Mouse (Mus musculus) MEL (cell line): ENCODE results near the gene Zfp775. TPM values are rescaled to one million over a fixed set of nuclear protein-coding genes. Genes with fewer than 3 reads are reported as not detected.

Experiments
- DNase-seq: peaks from one replicate; pipeline ENCODE4 v3.0.0; 2011; ENCODE audit warnings: low read depth, low spot score
- H3K27ac ChIP-seq: 2 replicates; pipeline ENCODE4 v1.5.1; 2012; ENCODE audit warnings: low read depth, mild to moderate bottlenecking, control low read depth, low read length, moderate library complexity; ENCODE audit not compliant: control insufficient read depth
- H3K27me3 ChIP-seq, 2 experiments: fragments of 150-350 bp in 1 of 2; sonication (generic) in 1 of 2; 2 replicates each; pipeline ENCODE4 v1.6.1; 2012; ENCODE audit warnings: low read length in 2 of 2, mild to moderate bottlenecking in 2 of 2, improper control_type of control experiment in 1 of 2, moderate library complexity in 1 of 2; ENCODE audit not compliant: insufficient read depth in 2 of 2, control insufficient read depth in 1 of 2
- H3K36me3 ChIP-seq, 2 experiments: 2 replicates each; pipeline ENCODE4 v1.6.1; 2012 to 2014; ENCODE audit warnings: low read length in 2 of 2, improper control_type of control experiment in 1 of 2, inconsistent platforms in 1 of 2, mild to moderate bottlenecking in 1 of 2; ENCODE audit not compliant: insufficient read depth in 2 of 2, control insufficient read depth in 1 of 2
- H3K4me1 ChIP-seq, 2 experiments: fragments of 150-350 bp in 1 of 2; sonication (generic) in 1 of 2; 2 replicates each; pipeline ENCODE4 v1.6.1; 2012; ENCODE audit warnings: low read length in 2 of 2, improper control_type of control experiment in 1 of 2, mild to moderate bottlenecking in 1 of 2; ENCODE audit not compliant: insufficient read depth in 2 of 2, control insufficient read depth in 1 of 2
- H3K4me3 ChIP-seq, 2 experiments: fragments of 150-350 bp in 1 of 2; sonication (generic) in 1 of 2; 2 replicates each; pipeline ENCODE4 v1.5.1; 2012; ENCODE audit warnings: low read depth in 2 of 2, low read length in 2 of 2, mild to moderate bottlenecking in 2 of 2, moderate library complexity in 2 of 2, control low read depth in 1 of 2, improper control_type of control experiment in 1 of 2; ENCODE audit not compliant: control insufficient read depth in 1 of 2, insufficient read depth in 1 of 2
- H3K79me2 ChIP-seq: 2 replicates; pipeline ENCODE4 v1.6.1; 2012; ENCODE audit warnings: mild to moderate bottlenecking, low read length, moderate library complexity; ENCODE audit not compliant: control insufficient read depth, poor library complexity, insufficient read depth
- H3K9ac ChIP-seq: 2 replicates; pipeline ENCODE4 v1.6.1; 2012; ENCODE audit warnings: low read depth, mild to moderate bottlenecking, control low read depth, low read length, moderate library complexity; ENCODE audit not compliant: control insufficient read depth, poor library complexity, severe bottlenecking
- H3K9me3 ChIP-seq: fragments of 150-350 bp; sonication (generic); replicated peaks from 2 replicates; pipeline ENCODE4 v1.6.1; 2012; ENCODE audit warnings: mild to moderate bottlenecking, low read length, improper control_type of control experiment, moderate library complexity; ENCODE audit not compliant: insufficient read depth
- BHLHE40 ChIP-seq: IDR thresholded peaks from 2 replicates; pipeline ENCODE4 v1.6.1; 2012; ENCODE audit warnings: low read depth, mild to moderate bottlenecking, inconsistent platforms, low read length, improper control_type of control experiment, borderline replicate concordance
- CTCF ChIP-seq, 3 experiments: IDR thresholded peaks in 2 of 3; conservative IDR thresholded peaks in 1 of 3; 2 replicates each; pipeline ENCODE4 v1.5.1; 2011 to 2012; ENCODE audit warnings: low read length in 3 of 3, low read depth in 2 of 3, mild to moderate bottlenecking in 2 of 3, improper control_type of control experiment in 1 of 3, inconsistent platforms in 1 of 3, mixed read lengths in 1 of 3, moderate library complexity in 1 of 3; ENCODE audit not compliant: control insufficient read depth in 1 of 3, insufficient read depth in 1 of 3, poor library complexity in 1 of 3, severe bottlenecking in 1 of 3
- GABPA ChIP-seq: IDR thresholded peaks from 2 replicates; pipeline ENCODE4 v1.6.1; 2012; ENCODE audit warnings: low read depth, mild to moderate bottlenecking, inconsistent platforms, low read length, improper control_type of control experiment, moderate library complexity
- GATA1 ChIP-seq: IDR thresholded peaks from 2 replicates; pipeline ENCODE4 v1.6.1; 2011; ENCODE audit warnings: low read depth, low read length, improper control_type of control experiment
- HCFC1 ChIP-seq: IDR thresholded peaks from 2 replicates; pipeline ENCODE4 v1.6.1; 2012; ENCODE audit warnings: low read depth, mild to moderate bottlenecking, inconsistent platforms, low read length, improper control_type of control experiment, moderate library complexity
- MEF2A ChIP-seq: IDR thresholded peaks from 2 replicates; pipeline ENCODE4 v1.6.1; 2014; ENCODE audit warnings: low read depth, mild to moderate bottlenecking, inconsistent platforms, low read length, improper control_type of control experiment; ENCODE audit not compliant: poor library complexity, insufficient replicate concordance, severe bottlenecking; ENCODE audit errors: extremely low read depth
- MYB ChIP-seq: IDR thresholded peaks from 2 replicates; pipeline ENCODE4 v1.6.1; 2011; ENCODE audit warnings: mild to moderate bottlenecking, low read depth, low read length, improper control_type of control experiment
- MYC ChIP-seq: IDR thresholded peaks from 2 replicates; pipeline ENCODE4 v1.6.1; 2011; ENCODE audit warnings: low read depth, mild to moderate bottlenecking, low read length, improper control_type of control experiment, moderate library complexity
- NELFE ChIP-seq: IDR thresholded peaks from 2 replicates; pipeline ENCODE4 v1.6.1; 2011; ENCODE audit warnings: low read depth, low read length, improper control_type of control experiment
- NRF1 ChIP-seq: IDR thresholded peaks from 2 replicates; pipeline ENCODE4 v1.6.1; 2014; ENCODE audit warnings: low read depth, mild to moderate bottlenecking, inconsistent platforms, low read length, improper control_type of control experiment, moderate library complexity; ENCODE audit not compliant: poor library complexity, insufficient read depth, severe bottlenecking
- POLR2A ChIP-seq, 2 experiments: IDR thresholded peaks; 2 replicates each; pipeline ENCODE4 v1.6.1; 2011 to 2012; ENCODE audit warnings: low read length in 2 of 2, mild to moderate bottlenecking in 2 of 2, control low read depth in 1 of 2, improper control_type of control experiment in 1 of 2, low read depth in 1 of 2, moderate library complexity in 1 of 2; ENCODE audit not compliant: control insufficient read depth in 1 of 2, insufficient read depth in 1 of 2, poor library complexity in 1 of 2
- POLR2AphosphoS5 ChIP-seq: IDR thresholded peaks from 2 replicates; pipeline ENCODE4 v1.6.1; 2012; ENCODE audit warnings: low read depth, borderline replicate concordance, mild to moderate bottlenecking, inconsistent platforms, low read length, moderate library complexity, mixed read lengths
- RAD21 ChIP-seq: IDR thresholded peaks from 2 replicates; pipeline ENCODE4 v1.6.1; 2011; ENCODE audit warnings: mild to moderate bottlenecking, low read depth, low read length, improper control_type of control experiment
- SIN3A ChIP-seq: IDR thresholded peaks from 2 replicates; pipeline ENCODE4 v1.6.1; 2012; ENCODE audit warnings: low read length, improper control_type of control experiment, inconsistent platforms
- SMC3 ChIP-seq: IDR thresholded peaks from 2 replicates; pipeline ENCODE4 v1.6.1; 2011; ENCODE audit warnings: low read depth, low read length, improper control_type of control experiment
- UBTF ChIP-seq: IDR thresholded peaks from 2 replicates; pipeline ENCODE4 v1.6.1; 2012; ENCODE audit warnings: low read depth, mild to moderate bottlenecking, inconsistent platforms, low read length, improper control_type of control experiment, moderate library complexity, borderline replicate concordance; ENCODE audit not compliant: insufficient read depth
- USF2 ChIP-seq, 2 experiments: IDR thresholded peaks; 2 replicates each; pipeline ENCODE4 v1.6.1; 2011 to 2012; ENCODE audit warnings: improper control_type of control experiment in 2 of 2, low read length in 2 of 2, borderline replicate concordance in 1 of 2, inconsistent platforms in 1 of 2, low read depth in 1 of 2, mild to moderate bottlenecking in 1 of 2; ENCODE audit not compliant: insufficient read depth in 1 of 2
- ZC3H11A ChIP-seq: IDR thresholded peaks from 2 replicates; pipeline ENCODE4 v1.6.1; 2012; ENCODE audit warnings: low read depth, mild to moderate bottlenecking, inconsistent platforms, low read length, improper control_type of control experiment
- ZMIZ1 ChIP-seq: IDR thresholded peaks from 2 replicates; pipeline ENCODE4 v1.6.1; 2012; ENCODE audit warnings: low read depth, mild to moderate bottlenecking, inconsistent platforms, low read length, improper control_type of control experiment, moderate library complexity
- polyA plus RNA-seq, 2 experiments: library from polyadenylated mRNA; stranded (reverse) in 1 of 2; unstranded in 1 of 2; fragments of >175 nt in 1 of 2; fragments of >200 nt in 1 of 2; gene quantifications; 2 replicates each; pipeline versions ENCODE4 v1.2.1 to v1.2.4; 2012; ENCODE audit warnings: low replicate concordance in 2 of 2, low read depth in 1 of 2; ENCODE audit not compliant: insufficient read length in 2 of 2, insufficient read depth in 1 of 2, missing spikeins in 1 of 2
- total RNA-seq: library from RNA; depleted of rRNA; stranded (reverse); fragments of 300-350 nt; gene quantifications from 2 replicates; pipeline ENCODE4 v1.2.3, GENCODE M21; 2012

Zfp775 gene
- total and polyA plus RNA-seq, 3 experiments: not detected

- H3K27me3 ChIP-seq: no peaks in the 10 kb centered on the region
- DNase-seq: no peak
- no peaks in the 10 kb centered on the region for H3K79me2 ChIP-seq
- no peak overlapping the region for H3K9ac ChIP-seq
- H3K27ac ChIP-seq: no peak overlapping the region
- H3K36me3 ChIP-seq: no peaks in the 10 kb centered on the region
- H3K4me1 ChIP-seq: no peaks in the 10 kb centered on the region
- no peaks in the 10 kb centered on the region for H3K9me3 ChIP-seq
- TF ChIP-seq NELFE: no peak
- TF ChIP-seq MYC: no peak
- TF ChIP-seq HCFC1: no peak
- TF ChIP-seq MYB: no peak
- no peak for TF ChIP-seq UBTF
- TF ChIP-seq POLR2A (IDR thresholded peaks at IDR 0.05; ENCODE audit: control insufficient read depth in 1 of 2, insufficient read depth in 1 of 2, low read depth in 1 of 2, low read length in 2 of 2, poor library complexity in 1 of 2): no peak
- no peak overlapping the region; a peak in 1 of 4 replicates for H3K4me3 ChIP-seq
Observed at GRCm38 (mm10) chr6:48578736-48579135, 23.1 kb upstream of the Zfp775 start.

DNA sequence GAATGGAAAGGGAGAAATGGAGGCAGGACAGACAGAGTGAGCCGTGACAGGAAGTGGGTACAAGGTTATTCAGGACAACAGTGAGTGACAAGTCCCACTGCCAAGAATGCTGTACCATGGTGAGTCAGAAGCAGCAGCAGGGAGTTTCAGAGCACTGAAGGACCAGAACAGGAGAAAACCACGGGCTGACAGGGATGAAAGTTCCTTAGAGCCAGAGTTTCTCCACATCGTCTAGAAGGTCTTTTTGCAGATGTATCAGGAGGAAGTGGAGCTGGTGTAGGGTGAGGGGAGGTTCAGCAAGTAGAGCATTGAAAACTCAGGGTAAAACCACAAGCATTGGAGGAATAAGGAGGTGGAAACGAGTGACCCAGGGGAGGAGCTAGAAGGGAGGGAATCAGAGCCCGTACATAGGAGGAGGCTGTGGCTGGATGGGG is 22.6 kb upstream of the Zfp775 start:
- Histone ChIP-seq H3K9ac (no peak overlapping the region), H3K4me1 (no peaks in the 10 kb centered on the region), H3K4me3 (peak overlapping the region in 1 of 2 experiments; percentile 18; a peak in 3 of 4 replicates), H3K79me2 (no peaks in the 10 kb centered on the region), H3K36me3 (no peaks in the 10 kb centered on the region), H3K27me3 (no peaks in the 10 kb centered on the region), H3K27ac (no peak overlapping the region), H3K9me3 (no peaks in the 10 kb centered on the region)
- no peak for TF ChIP-seq ZC3H11A
- DNase-seq: no peak

DNA sequence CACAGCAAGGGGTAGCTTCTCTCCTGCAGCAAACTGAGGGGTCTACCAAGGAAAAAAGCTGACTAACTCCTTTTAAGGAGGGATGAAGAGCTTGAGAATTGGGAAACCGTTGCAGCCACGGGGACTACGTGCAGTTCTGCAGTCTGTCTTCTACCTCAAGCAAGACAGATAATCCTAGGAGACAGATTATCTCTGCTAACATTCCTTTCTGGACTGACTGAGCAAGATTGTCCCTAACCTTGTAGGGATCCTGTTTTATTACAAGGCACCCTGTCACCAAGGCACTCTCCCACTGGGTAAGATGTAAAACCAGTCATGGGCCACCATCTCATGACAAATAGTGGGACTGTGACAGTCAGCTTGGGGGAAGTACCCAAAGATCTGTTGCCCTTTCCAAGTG is 20.6 kb upstream of the Zfp775 start:
- no peaks in the 10 kb centered on the region for H3K36me3 ChIP-seq
- no peak for DNase-seq
- H3K27ac ChIP-seq: no peak overlapping the region
- H3K9me3 ChIP-seq: no peaks in the 10 kb centered on the region
- H3K9ac ChIP-seq: no peak overlapping the region
- no peaks in the 10 kb centered on the region for H3K4me1 ChIP-seq
- TF ChIP-seq SIN3A (no peak), USF2 (IDR thresholded peaks at IDR 0.05; ENCODE audit: borderline replicate concordance in 1 of 2, insufficient read depth in 1 of 2, low read depth in 1 of 2, low read length in 2 of 2) (no peak), GATA1 (no peak), NELFE (no peak), POLR2A (IDR thresholded peaks at IDR 0.05; ENCODE audit: control insufficient read depth in 1 of 2, insufficient read depth in 1 of 2, low read depth in 1 of 2, low read length in 2 of 2, poor library complexity in 1 of 2) (no peak), BHLHE40 (no peak), SMC3 (no peak), POLR2AphosphoS5 (no peak), MYB (no peak), ZMIZ1 (no peak), CTCF (IDR thresholded peaks at IDR 0.05 in 2 of 3, conservative IDR thresholded peaks at IDR 0.05 in 1 of 3; ENCODE audit: control insufficient read depth in 1 of 3, insufficient read depth in 1 of 3, low read depth in 2 of 3, low read length in 3 of 3, poor library complexity in 1 of 3, severe bottlenecking in 1 of 3) (no peak), GABPA (no peak), NRF1 (no peak), RAD21 (no peak), MEF2A (no peak)
- TF ChIP-seq, all 39 proteins: peak for 0
- H3K4me3 ChIP-seq: no peak overlapping the region
- no peaks in the 10 kb centered on the region for H3K27me3 ChIP-seq
- no peaks in the 10 kb centered on the region for H3K79me2 ChIP-seq
